Mouse (Mus musculus) ES-E14 (cell line): ENCODE measurements around the gene S1pr2.

Source experiments
- HCFC1 ChIP-seq: IDR thresholded peaks from 2 replicates; pipeline ENCODE4 v1.6.1; 2012; ENCODE audit warnings: low read length, inconsistent platforms, borderline replicate concordance; ENCODE audit not compliant: insufficient read depth
- ZC3H11A ChIP-seq: IDR thresholded peaks from 2 replicates; pipeline ENCODE4 v1.6.1; 2012; ENCODE audit warnings: low read depth, mild to moderate bottlenecking, inconsistent platforms, low read length, borderline replicate concordance
- ZNF384 ChIP-seq: IDR thresholded peaks from 2 replicates; pipeline ENCODE4 v1.6.1; 2012; ENCODE audit warnings: low read depth, low read length, inconsistent platforms

GRCm38 (mm10) chr9:20973001-20973681, 3.4 kb downstream of the S1pr2 start:
- TF ChIP-seq ZC3H11A (no peak), ZNF384 (no peak), HCFC1 (no peak)
